Mouse (Mus musculus): ENCODE data around the gene Fhl3.
A peak's percentile ranks its signal among the peaks of the same experiment; 100 is the strongest.

GRCm38 (mm10) chr4:124693135-124693894 lies 7.2 kb upstream of the Fhl3 start, which contains the start of gene Utp11:
- TF ChIP-seq POLR2A (IDR thresholded peaks at IDR 0.05; ENCODE audit: borderline replicate concordance, extremely low read depth, insufficient read depth, insufficient read length, poor library complexity, severe bottlenecking) (peak; percentile 50; the same call in 1 of the 2 replicates), CTCF (IDR thresholded peaks at IDR 0.05; ENCODE audit: borderline replicate concordance, extremely low read depth, insufficient read depth, insufficient read length) (no peak)

Data from brain, embryonic 14.5 days (tissue).